Mouse (Mus musculus) adrenal gland, adult 18-20 months (tissue): ENCODE measurements around the gene Gm10663. TPM values are rescaled to one million over a fixed set of nuclear protein-coding genes. Genes with fewer than 3 reads are reported as not detected.

Source experiments
- DNase-seq, 2 experiments: peaks; one replicate each; pipeline ENCODE4 v3.0.0; 2021 to 2022; ENCODE audit warnings: low spot score in 2 of 2
- microRNA-seq, 2 experiments: library from miRNA; unstranded; fragments of <30 nt; microRNA quantifications; one replicate each; pipeline ENCODE4 v1.2.0; 2021; ENCODE audit warnings: borderline number of aligned reads in 2 of 2
- total RNA-seq, 2 experiments: library from RNA; stranded (reverse); gene quantifications; 1 replicate in 1 of 2; 2 replicates in 1 of 2; pipeline ENCODE4 v1.2.3; 2021

Gene Gm10663
- total RNA-seq, 2 experiments from 2014 or later: not detected

DNA sequence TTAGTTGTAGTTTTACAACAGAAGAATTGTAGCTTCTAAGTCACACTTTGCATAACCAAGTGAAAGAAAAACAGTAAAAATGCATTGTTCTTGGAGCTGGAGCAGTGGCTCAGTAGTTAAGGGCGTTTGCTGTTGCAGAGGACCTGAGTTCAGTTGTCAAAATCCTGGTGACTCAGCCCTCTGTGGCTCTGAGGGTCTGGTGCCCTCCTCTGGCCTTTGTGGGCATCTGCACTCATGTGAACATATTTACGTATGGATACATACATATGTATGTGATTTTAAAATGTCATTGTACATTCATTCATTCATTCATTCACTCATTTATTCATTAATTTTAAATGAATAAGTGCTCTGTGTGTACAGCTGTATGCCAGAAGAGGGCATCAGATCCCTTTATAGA lies 10.8 kb downstream of the Gm10663 start:
- DNase-seq: no peak

DNA sequence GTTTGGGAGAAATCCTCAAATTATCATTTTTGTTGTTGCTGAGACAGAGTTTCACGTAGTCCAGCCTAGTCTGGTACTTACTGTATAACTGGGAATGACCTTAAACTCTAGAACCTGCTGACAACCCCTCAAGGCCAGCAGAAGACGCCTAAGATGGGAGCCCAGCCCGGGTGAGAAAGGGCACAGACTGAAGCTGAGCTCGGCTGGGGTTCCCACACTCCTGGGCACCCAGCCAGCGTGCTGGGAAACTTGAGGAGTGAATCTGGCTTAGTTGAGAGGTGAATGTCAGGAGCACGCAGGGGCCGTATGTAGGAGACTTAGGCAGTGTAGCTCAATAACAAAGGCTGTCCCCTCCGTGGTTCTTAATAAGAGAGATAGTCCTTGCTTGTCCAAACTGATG lies 12.9 kb downstream of the Gm10663 start:
- DNase-seq: no peak

DNA sequence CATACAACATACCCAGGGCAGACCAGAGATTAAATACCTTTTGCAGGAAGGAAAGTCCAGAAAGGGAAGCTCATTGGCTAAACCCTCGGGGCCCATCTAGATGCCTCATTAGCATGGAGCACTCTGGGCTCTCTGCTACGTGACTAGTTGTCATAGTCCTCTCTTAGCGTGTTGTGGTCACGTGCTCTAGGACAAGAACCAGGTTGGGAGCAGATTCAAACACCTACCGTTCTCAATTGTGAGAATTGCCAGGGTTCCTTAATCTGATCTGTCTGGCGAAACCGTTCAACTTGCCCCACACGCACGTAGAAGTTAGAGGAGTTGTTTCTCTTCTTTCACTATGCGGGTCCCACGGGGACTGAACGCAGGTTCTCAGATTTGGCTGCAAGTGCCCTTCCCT lies 13.3 kb downstream of the Gm10663 start:
- DNase-seq: no peak

DNA sequence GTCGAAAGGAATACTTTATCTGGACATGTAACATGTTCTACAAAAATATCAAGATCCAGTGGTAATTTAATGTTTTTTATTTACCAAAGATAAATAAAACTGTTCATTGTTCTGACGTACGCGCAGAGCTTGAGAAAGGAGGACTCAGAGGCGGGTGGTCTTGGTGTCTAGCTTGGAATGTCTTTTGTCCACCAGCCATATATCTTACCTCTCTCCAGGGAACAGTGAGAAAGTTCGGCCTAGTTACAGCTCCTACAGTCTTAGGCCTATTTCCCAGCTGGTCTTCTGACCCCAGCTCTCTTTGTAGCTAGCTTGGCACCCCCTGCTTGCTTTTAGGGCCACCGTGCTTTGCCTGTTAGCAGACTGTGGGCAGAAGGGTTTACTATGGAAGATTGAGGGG lies 14.9 kb downstream of the Gm10663 start:
- DNase-seq: no peak

DNA sequence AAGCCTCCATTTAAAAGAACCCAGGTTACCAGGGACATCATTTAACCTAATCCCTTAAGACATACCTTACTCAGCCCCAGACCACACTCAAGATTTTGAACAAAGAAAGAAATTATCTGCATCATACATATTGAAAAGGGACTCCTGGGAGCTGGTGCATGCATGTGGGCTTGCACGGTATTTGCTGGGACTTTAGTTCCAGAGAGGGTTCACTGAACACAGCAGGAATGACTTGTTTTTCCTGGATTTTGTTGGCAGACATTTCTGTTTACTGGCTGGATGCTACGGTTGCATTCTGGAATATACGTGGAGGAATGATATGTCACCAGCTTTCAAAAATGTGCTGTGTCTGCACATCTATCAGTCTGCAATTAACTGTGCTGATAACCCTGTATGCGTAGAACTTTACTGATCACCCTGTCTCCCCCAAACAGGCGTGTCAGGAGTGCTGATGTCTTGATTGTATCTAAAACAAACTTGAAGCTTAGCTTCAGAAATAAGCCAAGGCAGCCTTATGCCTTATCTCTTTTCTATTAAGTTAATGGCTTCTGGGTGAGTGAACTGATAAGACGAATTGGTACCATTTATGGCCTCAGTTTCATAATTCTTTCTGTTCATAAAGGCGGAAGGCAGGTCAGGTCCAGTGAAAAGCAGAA lies 23.1 kb downstream of the Gm10663 start:
- no peak for DNase-seq

DNA sequence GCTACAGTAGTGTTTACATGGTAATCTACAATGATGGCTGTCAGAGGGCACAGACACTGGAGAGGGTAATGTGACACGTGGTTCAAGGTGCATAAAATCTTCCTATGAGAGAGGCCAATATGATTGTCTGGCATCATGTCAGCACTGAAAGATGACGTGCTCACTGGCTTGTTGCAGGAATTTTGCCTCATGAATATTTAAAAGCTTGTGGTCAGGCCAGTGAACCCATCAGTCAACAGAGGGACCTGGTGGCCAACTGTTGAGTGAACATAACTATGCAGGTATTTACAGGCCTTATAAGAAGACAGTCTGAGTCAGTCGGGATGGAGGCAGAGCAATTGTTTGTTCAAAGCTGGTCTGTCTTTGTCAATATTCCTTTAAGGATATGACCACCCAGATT lies 24.9 kb downstream of the Gm10663 start:
- DNase-seq: no peak

DNA sequence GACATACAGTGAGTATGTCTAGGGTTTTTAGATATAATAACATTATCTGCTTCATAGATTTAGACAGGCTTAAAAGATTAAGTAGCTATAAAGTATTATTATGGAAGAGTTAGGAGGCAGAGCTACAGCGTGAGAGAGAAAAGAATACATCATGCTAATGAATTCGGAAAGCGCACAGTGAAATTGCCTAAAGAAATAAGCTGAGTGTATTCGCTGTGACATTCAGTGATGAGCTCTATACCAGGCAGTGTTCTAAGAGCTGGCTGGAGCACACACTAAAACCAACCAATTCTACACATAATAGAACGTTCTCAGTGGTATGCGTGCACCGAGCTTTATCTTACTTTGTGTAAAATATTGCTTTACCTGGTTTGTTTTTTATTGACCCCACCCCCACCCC lies 28.8 kb downstream of the Gm10663 start:
- no peak for DNase-seq

DNA sequence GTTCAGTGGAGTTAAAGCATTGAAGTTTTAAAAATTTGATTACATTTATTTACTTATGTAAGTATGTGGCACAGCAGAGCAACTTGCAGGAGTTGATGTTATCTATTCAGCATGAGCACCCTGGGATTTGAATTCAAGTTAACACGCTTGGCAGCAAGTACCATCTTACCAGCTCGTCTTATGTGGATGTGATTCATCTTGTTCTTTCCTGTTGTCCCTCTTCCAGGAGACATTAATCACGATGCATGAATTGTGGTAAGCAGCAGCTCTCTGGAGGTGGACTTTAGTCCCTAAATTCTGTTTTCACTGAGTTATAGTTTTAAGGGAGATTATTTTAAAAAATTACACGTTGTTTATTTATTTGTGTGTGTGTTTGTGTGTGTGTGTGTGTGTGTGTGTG lies 29.2 kb downstream of the Gm10663 start:
- DNase-seq: no peak

DNA sequence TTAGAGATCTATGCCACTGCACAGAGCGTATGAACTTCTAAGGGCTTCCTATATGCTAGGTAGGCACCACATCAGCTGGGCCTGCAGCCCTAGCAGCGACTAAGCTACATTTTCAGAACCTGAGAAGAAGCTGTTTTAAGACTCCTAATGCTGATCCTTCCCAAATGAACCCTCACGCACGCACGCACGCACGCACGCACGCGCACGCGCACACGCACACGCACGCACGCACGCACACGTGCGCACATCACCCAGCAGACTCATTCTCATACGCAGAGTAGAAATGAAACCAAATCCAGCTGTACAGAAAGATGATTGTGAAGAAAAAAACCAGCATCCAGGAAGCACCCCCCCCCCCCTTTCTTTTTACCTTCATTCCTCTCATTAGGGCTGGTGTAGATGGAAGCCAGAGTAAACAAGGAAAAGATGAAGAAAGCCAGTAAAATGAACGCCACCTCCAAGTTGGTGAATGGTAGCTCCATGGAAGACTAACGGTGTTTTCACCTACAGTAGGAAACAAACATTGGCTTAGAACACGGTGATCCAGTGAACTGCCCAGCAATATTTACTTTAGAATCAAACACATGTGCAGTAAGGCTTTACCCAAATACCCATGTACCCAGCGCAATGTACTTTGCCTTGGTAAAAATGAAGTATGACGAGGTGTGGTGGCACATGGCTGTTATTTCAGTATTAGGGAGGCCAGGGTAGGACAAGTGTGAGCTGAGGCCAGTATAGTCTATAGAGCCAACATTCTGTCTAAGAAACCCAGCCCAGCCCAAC lies 33.3 kb downstream of the Gm10663 start:
- no peak for DNase-seq

DNA sequence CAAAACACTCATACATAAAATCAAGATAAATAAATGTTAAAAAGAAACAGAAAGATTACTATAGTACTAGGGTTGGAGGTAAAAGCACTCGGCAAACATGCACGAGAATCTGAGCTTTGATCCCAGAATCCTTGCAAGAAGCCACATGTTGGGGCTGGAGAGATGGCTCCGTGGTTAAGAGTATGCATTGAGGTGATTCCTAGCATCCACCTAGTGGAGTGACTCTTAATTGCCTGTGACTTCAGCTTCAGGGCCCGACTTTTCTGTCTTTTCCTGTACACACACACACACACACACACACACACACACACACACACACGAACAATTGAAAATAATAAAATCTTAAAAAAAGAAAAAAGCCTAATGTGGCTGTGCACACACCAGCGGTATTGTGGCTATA lies 34.1 kb downstream of the Gm10663 start:
- no peak for DNase-seq

DNA sequence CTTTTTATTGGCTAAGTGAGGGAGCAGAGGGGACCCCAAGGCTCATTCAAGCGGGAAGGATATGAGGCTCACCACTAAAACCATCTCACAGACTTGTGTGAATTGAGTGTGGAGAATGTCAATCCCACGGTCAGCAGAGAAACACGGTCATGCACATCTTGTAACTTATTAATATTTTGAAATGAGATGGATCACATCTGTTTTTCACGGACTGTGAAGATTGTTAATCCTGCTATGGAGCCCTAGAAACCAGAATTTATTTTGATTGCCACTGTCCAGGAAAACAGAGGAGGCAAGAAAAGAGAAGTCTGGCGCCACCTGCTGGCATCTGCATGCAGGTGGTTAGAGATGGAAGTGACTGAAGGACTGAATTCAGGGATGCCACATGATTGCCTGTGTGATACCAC lies 35.5 kb downstream of the Gm10663 start:
- peak; percentile 52 to 67 for DNase-seq

DNA sequence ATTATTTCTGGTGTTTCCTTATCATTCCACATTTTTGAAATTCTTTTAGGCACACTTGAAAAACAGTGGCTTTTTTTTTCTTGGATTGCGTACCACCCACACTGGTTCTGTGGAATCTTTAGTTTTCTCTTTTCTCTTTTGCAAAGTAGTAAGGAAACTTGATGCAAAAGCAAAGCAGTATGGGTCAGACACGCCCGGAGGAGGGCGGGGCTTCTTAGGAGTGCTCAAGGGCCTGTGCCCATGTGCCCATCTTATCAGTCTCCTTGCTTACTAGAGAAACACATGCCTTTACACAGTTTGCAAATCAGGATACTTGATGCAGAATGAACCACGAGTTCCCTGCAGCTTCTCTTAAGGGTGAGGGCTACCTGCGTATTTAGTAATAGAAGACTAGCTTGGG lies 37.3 kb downstream of the Gm10663 start:
- DNase-seq: no peak

DNA sequence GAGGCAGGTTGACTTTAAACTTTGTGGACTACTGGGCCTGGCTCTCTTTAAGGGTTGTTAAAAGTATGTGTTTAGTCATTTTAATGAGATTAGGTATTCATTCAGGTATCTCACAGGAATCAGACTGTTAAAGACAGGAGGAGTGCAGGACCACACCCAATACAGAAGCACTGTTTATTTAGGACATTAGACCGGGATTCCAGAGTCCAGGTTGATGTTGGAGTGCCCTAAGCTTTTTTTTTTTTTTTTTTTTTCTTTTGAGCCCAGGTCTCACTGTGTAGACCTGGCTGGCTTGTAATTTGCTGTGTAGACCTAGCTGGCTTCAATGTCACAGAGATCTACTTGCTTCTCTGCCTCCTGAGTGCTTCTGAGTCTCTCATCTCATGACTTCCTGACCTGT lies 51.2 kb downstream of the Gm10663 start:
- DNase-seq: no peak

DNA sequence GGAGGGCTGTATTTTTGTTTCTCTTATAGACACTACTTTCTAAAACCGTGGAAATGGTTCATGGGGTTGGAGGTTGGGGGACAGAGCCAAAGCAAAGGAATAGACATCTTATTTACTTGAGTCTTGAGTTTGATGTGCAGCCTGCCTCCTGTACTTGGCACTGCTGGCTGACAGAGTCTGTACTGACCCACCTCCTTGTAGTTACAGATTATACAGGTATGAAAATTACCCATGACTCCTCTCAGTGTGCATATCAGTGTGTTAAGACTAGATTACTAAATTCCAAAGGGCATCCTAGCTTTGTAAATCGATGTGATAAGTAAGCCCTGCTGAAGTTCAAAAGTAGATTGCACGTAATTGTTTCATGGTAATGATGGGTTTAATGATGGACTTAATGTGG lies 51.6 kb downstream of the Gm10663 start:
- DNase-seq: no peak

Small RNA genes lying within 50 kb of the gene (microRNA-seq; reads per million reads assigned to microRNA genes)
- gene Gm24333: 0 reads per million in 2 experiments

Other genes with a start within 250 kb of the Gm10663 start
- gene Klhl2, start 225.0 kb upstream of the Gm10663 start, total RNA-seq: 10 to 100 TPM; 53.2 to 76.0 TPM
- gene Tmem192, start 127.8 kb upstream of the Gm10663 start, total RNA-seq: 10 to 100 TPM; 32.4 to 50.5 TPM
- gene Trim75, start 87.2 kb upstream of the Gm10663 start, total RNA-seq: not detected
- not detected for gene Trim61, start 56.5 kb upstream of the Gm10663 start, total RNA-seq
- not detected for gene Trim60, start 56.4 kb upstream of the Gm10663 start, total RNA-seq
- not detected for gene Apela, start 37.7 kb upstream of the Gm10663 start, total RNA-seq
- gene BC030870, start 54.5 kb downstream of the Gm10663 start, total RNA-seq: not detected